Mouse (Mus musculus) embryo, embryonic 11.5 days (tissue): ENCODE results near the gene Mthfd1.

Experiments
- DNase-seq: peaks from one replicate; pipeline ENCODE4 v3.0.0-alpha.2; 2012; ENCODE audit warnings: low read depth, low spot score

The Mthfd1 gene

GRCm38 (mm10) chr12:76303474-76303873 lies 48.4 kb downstream of the Mthfd1 start:
- DNase-seq: no peak

- no peak for DNase-seq
Measured at GRCm38 (mm10) chr12:76304199-76304598, 49.1 kb downstream of the Mthfd1 start.

DNA sequence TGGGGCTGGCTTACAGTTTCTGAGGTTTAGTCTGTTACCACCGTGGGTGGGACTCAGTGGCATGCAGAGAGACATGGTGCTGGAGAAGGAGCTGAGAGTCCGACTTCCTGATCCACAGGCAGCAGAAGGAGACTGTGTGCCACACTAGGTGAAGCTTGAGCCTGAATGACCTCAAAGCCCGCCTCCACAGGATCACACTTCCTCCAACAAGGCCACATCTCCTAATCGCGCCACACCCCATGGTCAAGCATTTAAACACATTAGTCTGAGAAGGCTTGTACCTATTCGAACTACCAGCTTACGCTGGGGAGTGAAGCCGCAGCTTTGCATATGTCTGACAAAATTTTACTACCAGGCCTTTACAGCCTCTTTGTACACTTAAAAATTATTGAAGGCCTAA lies 50.0 kb downstream of the Mthfd1 start:
- no peak for DNase-seq

- DNase-seq: no peak
Measured at GRCm38 (mm10) chr12:76306852-76307561, 51.9 kb downstream of the Mthfd1 start.

DNA sequence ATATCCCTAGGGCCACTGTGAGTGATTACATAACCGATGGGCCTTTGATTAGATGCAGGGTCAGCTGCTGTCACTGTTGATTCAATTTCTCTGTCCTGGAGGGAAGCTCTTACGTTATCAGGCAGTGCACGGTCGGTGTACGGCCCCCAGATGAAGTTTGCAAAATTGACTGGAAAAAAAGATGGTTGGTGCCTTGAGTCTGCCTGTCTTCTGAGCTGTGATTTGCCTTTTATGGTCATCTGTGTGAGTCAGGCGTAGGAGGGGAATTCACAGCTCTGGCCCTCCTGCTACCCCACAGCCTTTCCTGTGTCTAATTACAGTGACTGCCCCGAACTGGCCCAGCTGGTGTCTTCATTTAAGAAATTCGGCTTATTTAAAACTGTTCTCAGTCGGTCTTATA lies 52.9 kb downstream of the Mthfd1 start:
- DNase-seq: no peak

DNA sequence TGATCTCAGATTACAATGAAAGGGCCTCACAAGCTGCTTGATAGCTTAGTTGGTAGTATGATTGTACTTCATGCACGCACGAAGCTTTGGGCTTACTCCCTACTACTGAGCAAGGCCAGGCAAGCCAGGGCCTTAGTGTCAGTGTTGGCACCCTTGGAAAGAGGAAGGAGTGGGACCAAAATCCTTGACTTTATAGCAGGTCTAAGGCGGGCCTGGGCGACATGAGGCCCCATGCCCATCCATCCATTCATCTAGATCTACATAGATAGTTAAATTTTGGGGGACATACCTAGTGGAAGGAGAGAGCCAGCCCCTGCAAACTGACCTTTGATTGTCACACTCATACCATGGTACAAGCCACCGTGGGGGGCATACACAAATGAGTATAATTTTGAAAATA lies 53.3 kb downstream of the Mthfd1 start:
- no peak for DNase-seq

- DNase-seq: no peak
Measured at GRCm38 (mm10) chr12:76310007-76310406, 54.9 kb downstream of the Mthfd1 start.

DNA sequence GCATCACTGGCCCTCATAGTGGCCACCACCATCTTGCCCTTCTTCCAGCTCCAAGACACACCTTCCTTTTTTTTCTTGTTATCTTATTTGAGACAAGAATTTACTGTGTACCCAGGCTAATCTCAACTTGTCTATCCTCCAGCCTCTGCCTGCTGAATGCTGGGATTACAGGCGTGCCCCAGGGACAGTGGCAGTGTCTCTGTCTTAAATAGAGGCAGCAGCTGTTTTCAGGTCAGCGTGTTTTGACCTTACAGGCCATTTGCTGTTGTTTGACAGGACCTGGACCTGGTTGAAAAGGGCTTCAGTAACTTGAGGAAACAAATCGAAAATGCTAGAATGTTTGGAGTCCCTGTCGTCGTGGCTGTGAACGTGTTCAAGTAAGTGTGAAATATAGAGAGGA lies 55.5 kb downstream of the Mthfd1 start:
- DNase-seq: no peak

GRCm38 (mm10) chr12:76311227-76311626 lies 56.1 kb downstream of the Mthfd1 start:
- no peak for DNase-seq

GRCm38 (mm10) chr12:76311951-76312350 lies 56.9 kb downstream of the Mthfd1 start:
- DNase-seq: no peak

DNA sequence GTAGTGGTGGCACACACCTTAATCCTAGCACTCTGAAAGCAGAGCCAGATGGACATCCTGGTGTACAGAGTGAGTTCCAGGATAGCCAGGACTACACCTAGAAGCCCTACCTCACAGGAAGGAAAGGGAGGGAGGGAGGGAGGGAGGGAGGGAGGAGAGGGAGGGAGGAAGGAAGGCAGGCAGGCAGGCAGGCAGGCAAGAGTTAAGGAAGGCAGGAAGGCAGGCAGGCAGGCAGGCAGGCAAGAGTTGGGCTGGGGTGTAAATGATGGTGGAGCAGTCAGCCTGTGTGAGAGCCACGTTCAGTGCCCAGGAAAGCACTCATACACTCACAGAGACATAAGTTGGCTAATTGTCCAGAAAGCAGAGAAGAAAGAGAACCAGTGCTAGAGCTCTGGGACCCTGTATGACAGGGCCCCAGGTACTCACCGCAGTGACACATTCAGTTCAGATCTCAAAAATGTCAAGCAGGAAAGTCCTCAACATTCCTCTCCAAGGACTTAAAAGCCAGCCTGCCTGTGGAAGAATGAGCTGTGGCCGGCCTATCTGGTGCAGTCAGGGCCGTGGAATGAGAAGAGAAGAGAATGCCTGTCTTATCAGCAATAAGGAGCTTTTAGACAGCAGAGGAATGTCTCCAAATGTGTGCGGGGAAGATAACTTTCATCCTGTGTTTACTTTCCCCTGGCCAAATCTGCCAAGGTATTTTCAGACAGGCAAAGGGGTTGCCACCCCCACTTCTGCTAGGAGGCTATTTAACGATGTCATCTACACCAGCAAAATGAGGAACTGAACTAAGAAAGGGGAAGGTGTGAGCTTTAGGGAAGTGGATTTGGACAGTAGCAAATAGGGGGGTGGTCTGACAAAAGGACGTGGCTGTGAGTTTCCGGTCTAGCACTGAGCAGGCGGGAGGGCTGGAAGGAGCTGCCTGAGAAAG lies 63.4 kb downstream of the Mthfd1 start:
- no peak for DNase-seq

- DNase-seq: peak; percentile 72
Measured at GRCm38 (mm10) chr12:76324679-76325431, 69.8 kb downstream of the Mthfd1 start, which contains the start of gene Akap5. Akap5 (plus strand) TSS chr12:76324891.

- DNase-seq: no peak
Measured at GRCm38 (mm10) chr12:76326437-76327220, 71.5 kb downstream of the Mthfd1 start.

GRCm38 (mm10) chr12:76328567-76329354 lies 73.7 kb downstream of the Mthfd1 start:
- no peak for DNase-seq

DNA sequence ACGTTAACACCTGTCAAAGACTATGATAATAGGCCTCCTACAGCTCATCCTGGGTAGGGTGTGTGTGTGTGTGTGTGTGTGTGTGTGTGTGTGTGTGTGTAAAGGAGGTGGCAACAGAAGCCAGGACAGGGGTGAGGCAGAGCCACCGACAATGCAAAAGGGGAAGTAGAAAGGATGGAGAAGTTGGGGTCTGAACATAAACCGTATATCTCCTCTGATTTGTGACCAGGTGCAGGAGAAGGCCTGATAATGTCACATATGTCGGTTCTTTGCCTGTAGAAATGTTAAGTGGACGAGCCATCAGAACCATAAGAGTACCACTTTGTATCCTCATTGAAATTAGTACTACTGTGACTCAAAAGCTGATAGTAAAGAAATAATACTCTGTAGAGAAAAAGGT lies 78.6 kb downstream of the Mthfd1 start:
- DNase-seq: no peak

DNA sequence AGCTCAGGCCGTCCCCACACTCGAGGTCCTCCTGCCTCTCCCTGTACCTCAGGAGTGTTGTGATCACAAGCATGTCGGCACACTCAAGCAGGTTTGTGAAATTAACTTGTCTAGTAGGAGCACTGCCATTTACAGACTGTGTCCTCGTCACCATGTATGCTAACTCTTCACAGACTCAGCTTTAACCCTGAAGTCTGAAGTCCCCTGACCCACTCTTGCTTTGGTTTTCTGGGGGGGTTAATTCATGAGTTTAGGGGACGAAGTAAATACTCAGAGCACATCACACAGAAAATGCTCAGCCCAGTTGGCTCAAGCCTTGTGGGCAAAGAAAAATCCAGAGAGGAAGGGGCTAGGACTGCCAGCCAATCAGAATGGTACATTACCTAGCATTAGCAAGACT lies 80.5 kb downstream of the Mthfd1 start:
- DNase-seq: no peak

DNA sequence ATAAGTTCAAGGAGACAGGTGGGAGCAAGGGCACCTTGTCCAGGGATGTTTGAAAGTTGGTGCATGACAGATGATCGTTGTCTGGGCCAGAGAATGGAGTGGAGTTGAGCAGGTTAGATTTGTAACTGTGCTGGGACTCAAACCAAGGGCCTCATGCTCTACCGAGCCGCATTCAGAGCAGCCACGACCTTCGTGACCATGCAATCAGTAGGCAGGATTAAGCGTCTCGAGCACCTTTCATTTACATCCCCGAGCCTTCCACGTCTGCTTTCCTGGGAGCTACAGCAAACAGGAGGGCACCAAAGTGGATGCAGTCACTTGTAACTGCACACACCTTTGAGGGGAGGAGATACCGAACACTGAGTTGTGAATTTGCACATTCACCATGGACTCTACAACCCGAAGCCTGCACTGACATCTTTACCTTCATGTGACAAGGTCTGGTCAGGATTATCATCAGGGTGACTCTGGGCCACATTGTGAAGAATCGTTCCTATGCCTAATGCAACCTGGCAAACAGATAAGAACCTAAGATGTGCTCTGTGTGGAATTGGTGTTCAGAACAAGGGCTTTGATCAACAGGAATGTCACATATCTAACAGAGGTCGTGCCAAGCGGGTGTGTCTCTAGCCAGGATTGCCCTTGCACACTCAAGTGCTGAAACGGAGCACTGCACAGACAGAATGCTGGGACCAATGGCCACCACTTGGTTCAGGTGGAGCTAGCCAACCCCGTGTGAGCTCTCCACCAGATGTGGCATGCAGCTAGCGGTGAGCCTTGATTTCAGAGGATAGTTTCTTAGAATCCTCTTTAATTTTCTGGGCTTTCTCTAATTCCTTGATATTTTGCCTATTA lies 81.2 kb downstream of the Mthfd1 start:
- DNase-seq: no peak

- DNase-seq: peak; percentile 37
Measured at GRCm38 (mm10) chr12:76341080-76341479, 86.0 kb downstream of the Mthfd1 start.

- DNase-seq: no peak
Measured at GRCm38 (mm10) chr12:76345759-76346455, 90.8 kb downstream of the Mthfd1 start.
